Mouse (Mus musculus): ENCODE data around the gene H2al2a. TPM values are rescaled to one million over a fixed set of nuclear protein-coding genes. Genes with fewer than 3 reads are reported as not detected.
"Not testable (repeated sequence)": the region's sequence is repeated elsewhere in the genome, so short reads cannot be mapped to it uniquely, and the experiment has no call there.

Gene H2al2a
- total RNA-seq, 4 experiments from 2014 or later, result not detected

GRCm38 (mm10) chr2:17977645-17978044 is 19.1 kb downstream of the H2al2a start:
- DNase-seq (ENCODE audit: low spot score in 2 of 2), result not testable (repeated sequence)

- DNase-seq (ENCODE audit: low spot score in 2 of 2), result no peak
Measured at GRCm38 (mm10) chr2:17975601-17976327, 21.0 kb downstream of the H2al2a start.

- no peak for DNase-seq (ENCODE audit: low spot score in 2 of 2)
Measured at GRCm38 (mm10) chr2:17973868-17974440, 22.8 kb downstream of the H2al2a start.

GRCm38 (mm10) chr2:17973246-17973645 is 23.5 kb downstream of the H2al2a start:
- no peak for DNase-seq (ENCODE audit: low spot score in 2 of 2)

- no peak for DNase-seq (ENCODE audit: low spot score in 2 of 2)
Measured at GRCm38 (mm10) chr2:17972843-17973242, 23.9 kb downstream of the H2al2a start.

GRCm38 (mm10) chr2:17971407-17971806 is 25.4 kb downstream of the H2al2a start:
- DNase-seq (ENCODE audit: low spot score in 2 of 2), result no peak

GRCm38 (mm10) chr2:17970662-17971061 is 26.1 kb downstream of the H2al2a start:
- no peak for DNase-seq (ENCODE audit: low spot score in 2 of 2)

GRCm38 (mm10) chr2:17970187-17970586 is 26.6 kb downstream of the H2al2a start:
- no peak for DNase-seq (ENCODE audit: low spot score in 2 of 2)

- DNase-seq (ENCODE audit: low spot score in 2 of 2), result no peak
Measured at GRCm38 (mm10) chr2:17968571-17968970, 28.2 kb downstream of the H2al2a start.

GRCm38 (mm10) chr2:17968037-17968436 is 28.7 kb downstream of the H2al2a start:
- not testable (repeated sequence) for DNase-seq (ENCODE audit: low spot score in 2 of 2)

- no peak for DNase-seq (ENCODE audit: low spot score in 2 of 2)
Measured at GRCm38 (mm10) chr2:17959501-17959900, 37.3 kb downstream of the H2al2a start.

GRCm38 (mm10) chr2:17946875-17947274 is 49.9 kb downstream of the H2al2a start:
- no peak for DNase-seq (ENCODE audit: low spot score in 2 of 2)

Other genes with a start within 250 kb of the H2al2a start
- gene A930004D18Rik, start 40.8 kb upstream of the H2al2a start, total RNA-seq (2022), result 1 to 10 TPM; 3.8 to 6.3 (median 5.1) TPM
- 10 to 100 TPM; 12.9 to 16.1 (median 13.9) TPM for gene Skida1, start 52.1 kb upstream of the H2al2a start, total RNA-seq (2022)
- gene Mllt10, start 58.3 kb upstream of the H2al2a start, total RNA-seq (2022), result 10 to 100 TPM; 52.2 to 67.9 (median 61.5) TPM

Measured in layer of hippocampus, adult 8-10 months (tissue).